Mouse (Mus musculus): ENCODE results near the gene Mb.

- TF ChIP-seq CTCF (IDR thresholded peaks at IDR 0.05; ENCODE audit: low read depth, low read length), result no peak
- TF ChIP-seq POLR2A (IDR thresholded peaks at IDR 0.05; ENCODE audit: extremely low read depth, insufficient read depth, low read length), result no peak
Measured at GRCm38 (mm10) chr15:77077906-77078305, 27.4 kb upstream of the Mb start.

Data from liver, adult 2 months (tissue).